Mouse (Mus musculus): ENCODE measurements around the gene Gstz1. TPM values are rescaled to one million over a fixed set of nuclear protein-coding genes. Genes with fewer than 3 reads are reported as not detected.

Gene Gstz1
- total RNA-seq, 2 experiments from 2014 or later = 3.8 to 6.1 TPM

Other genes with a start within 250 kb of the Gstz1 start
- gene Cipc, start 200.1 kb upstream of the Gstz1 start, total RNA-seq (2015; ENCODE audit: low replicate concordance) = 4.8 and 7.1 TPM in 2 replicates
- gene Cipc, start 200.1 kb upstream of the Gstz1 start, total RNA-seq (2017; ENCODE audit: low replicate concordance) = 5.6 and 8.2 TPM in 2 replicates
- gene Zdhhc22, start 156.7 kb upstream of the Gstz1 start, total RNA-seq (2015; ENCODE audit: low replicate concordance) = not detected in 2 replicates
- gene Zdhhc22, start 156.7 kb upstream of the Gstz1 start, total RNA-seq (2017; ENCODE audit: low replicate concordance) = 0.43 TPM in 1 of 2 replicates, not detected in the other
- gene Tmem63c, start 125.8 kb upstream of the Gstz1 start, total RNA-seq (2015; ENCODE audit: low replicate concordance) = not detected in 2 replicates
- not detected in 2 replicates for gene Tmem63c, start 125.8 kb upstream of the Gstz1 start, total RNA-seq (2017; ENCODE audit: low replicate concordance)
- not detected in 2 replicates for gene Ngb, start 44.6 kb upstream of the Gstz1 start, total RNA-seq (2015; ENCODE audit: low replicate concordance)
- not detected in 2 replicates for gene Ngb, start 44.6 kb upstream of the Gstz1 start, total RNA-seq (2017; ENCODE audit: low replicate concordance)
- 0.58 and 2.7 TPM in 2 replicates for gene Pomt2, start 803 bp downstream of the Gstz1 start, total RNA-seq (2015; ENCODE audit: low replicate concordance)
- gene Pomt2, start 803 bp downstream of the Gstz1 start, total RNA-seq (2017; ENCODE audit: low replicate concordance) = 1.7 and 2.1 TPM in 2 replicates
- not detected in 2 replicates for gene Samd15, start 52.6 kb downstream of the Gstz1 start, total RNA-seq (2015; ENCODE audit: low replicate concordance)
- 1.5 TPM in 1 of 2 replicates, not detected in the other for gene Samd15, start 52.6 kb downstream of the Gstz1 start, total RNA-seq (2017; ENCODE audit: low replicate concordance)
- gene Tmed8, start 53.3 kb downstream of the Gstz1 start, total RNA-seq (2015; ENCODE audit: low replicate concordance) = 1.3 and 3.3 TPM in 2 replicates
- gene Tmed8, start 53.3 kb downstream of the Gstz1 start, total RNA-seq (2017; ENCODE audit: low replicate concordance) = 1.8 and 3.0 TPM in 2 replicates
- 2.7 TPM in 1 of 2 replicates, not detected in the other for gene Noxred1, start 91.6 kb downstream of the Gstz1 start, total RNA-seq (2015; ENCODE audit: low replicate concordance)
- gene Noxred1, start 91.6 kb downstream of the Gstz1 start, total RNA-seq (2017; ENCODE audit: low replicate concordance) = not detected in 2 replicates
- gene Vipas39, start 119.1 kb downstream of the Gstz1 start, total RNA-seq (2015; ENCODE audit: low replicate concordance) = 5.9 and 16.7 TPM in 2 replicates
- gene Vipas39, start 119.1 kb downstream of the Gstz1 start, total RNA-seq (2017; ENCODE audit: low replicate concordance) = 5.9 and 6.6 TPM in 2 replicates
- gene Ahsa1, start 119.3 kb downstream of the Gstz1 start, total RNA-seq (2015; ENCODE audit: low replicate concordance) = 17.9 and 19.2 TPM in 2 replicates
- gene Ahsa1, start 119.3 kb downstream of the Gstz1 start, total RNA-seq (2017; ENCODE audit: low replicate concordance) = 53.0 and 74.6 TPM in 2 replicates
- gene Ism2, start 152.5 kb downstream of the Gstz1 start, total RNA-seq (2015; ENCODE audit: low replicate concordance) = not detected in 2 replicates
- gene Ism2, start 152.5 kb downstream of the Gstz1 start, total RNA-seq (2017; ENCODE audit: low replicate concordance) = not detected in 2 replicates
- 43.7 and 57.3 TPM in 2 replicates for gene Sptlc2, start 241.2 kb downstream of the Gstz1 start, total RNA-seq (2015; ENCODE audit: low replicate concordance)
- 33.7 and 61.5 TPM in 2 replicates for gene Sptlc2, start 241.2 kb downstream of the Gstz1 start, total RNA-seq (2017; ENCODE audit: low replicate concordance)